Mouse (Mus musculus): ENCODE data around the gene Psme3.

- TF ChIP-seq CTCF (IDR thresholded peaks at IDR 0.05; ENCODE audit: low read depth) (no peak), EP300 (IDR thresholded peaks at IDR 0.05; ENCODE audit: low read depth) (no peak)
These were observed 43.6 kb upstream of the Psme3 start for GRCm38 (mm10) chr11:101272446-101272845.

All from liver, embryonic 14.5 days (tissue).